Mouse (Mus musculus) ES-E14 (cell line): ENCODE results near the gene Gm43518.

Experiments
- CHD2 ChIP-seq: IDR thresholded peaks from 2 replicates; pipeline ENCODE4 v1.6.1; 2014; ENCODE audit warnings: mild to moderate bottlenecking, low read depth, low read length, inconsistent platforms
- HCFC1 ChIP-seq: IDR thresholded peaks from 2 replicates; pipeline ENCODE4 v1.6.1; 2012; ENCODE audit warnings: low read length, inconsistent platforms, borderline replicate concordance; ENCODE audit not compliant: insufficient read depth
- ZC3H11A ChIP-seq: IDR thresholded peaks from 2 replicates; pipeline ENCODE4 v1.6.1; 2012; ENCODE audit warnings: low read depth, mild to moderate bottlenecking, inconsistent platforms, low read length, borderline replicate concordance
- ZNF384 ChIP-seq: IDR thresholded peaks from 2 replicates; pipeline ENCODE4 v1.6.1; 2012; ENCODE audit warnings: low read depth, low read length, inconsistent platforms

- TF ChIP-seq ZC3H11A (no peak), CHD2 (no peak), ZNF384 (no peak), HCFC1 (no peak)
These were observed 33.7 kb upstream of the Gm43518 start for GRCm38 (mm10) chr5:123893520-123893919.
